In genomic region chr12:71890282-71890681, GRCm38 (mm10) we compare ENCODE assay signal across 20 mouse cellular contexts.
"Had no signal": no experiment of that assay in that cellular context is flagged by ENCODE, and none has a peak within 500 bp of the region (broad histone marks: within the 10 kb centered on the region; RNA-seq: fewer than 3 reads in every experiment).

No protein-coding gene starts in this region.

- H3K36me3 ChIP-seq: kidney, embryonic 15.5 days; midbrain, embryonic 10.5 days; midbrain, embryonic 13.5 days; neural tube, embryonic 13.5 days had no signal

- H3K4me3 ChIP-seq: kidney, embryonic 15.5 days; left cerebral cortex, adult 2 months; liver, embryonic 15.5 days; midbrain, embryonic 10.5 days; midbrain, embryonic 13.5 days; myocyte; neural tube, embryonic 13.5 days had no signal

- H3K9ac ChIP-seq: kidney, embryonic 15.5 days; liver, embryonic 15.5 days; midbrain, embryonic 13.5 days; neural tube, embryonic 13.5 days had no signal

- H3K9me3 ChIP-seq: kidney, embryonic 15.5 days; liver, embryonic 15.5 days; midbrain, embryonic 10.5 days; midbrain, embryonic 13.5 days; neural tube, embryonic 13.5 days had no signal

- H3K27ac ChIP-seq: kidney, embryonic 15.5 days; left cerebral cortex, adult 2 months; liver, embryonic 15.5 days; midbrain, embryonic 10.5 days; midbrain, embryonic 13.5 days; neural tube, embryonic 13.5 days had no signal

- H3K4me2 ChIP-seq: kidney, embryonic 15.5 days; liver, embryonic 15.5 days; midbrain, embryonic 13.5 days; neural tube, embryonic 13.5 days had no signal

- DNase-seq: kidney, adult 8-10 months; kidney, postnatal 10 days; kidney, postnatal 36 days; layer of hippocampus, postnatal 36 days; lung, adult 2 months; lung, postnatal 14 days; lung, postnatal 4 days; retina, postnatal 1 day; thymus, adult 2 months; thymus, postnatal 14 days; thymus, postnatal 4 days had no signal

- H3K27me3 ChIP-seq: kidney, embryonic 15.5 days; liver, embryonic 15.5 days; midbrain, embryonic 13.5 days; neural tube, embryonic 13.5 days had no signal

- ATAC-seq: intestine, postnatal 0 days; midbrain, embryonic 13.5 days; midbrain, embryonic 16.5 days had no signal
